Mouse (Mus musculus) stomach, postnatal 0 days (tissue): Measurements from ENCODE around the gene Kirrel3. TPM values are rescaled to one million over a fixed set of nuclear protein-coding genes. Genes with fewer than 3 reads are reported as not detected.

Experiments
- ATAC-seq: fragments of 200-750 bp; cut with Nextera tagmentation; 2 replicates; pipeline ENCODE4 v1.8.0; 2017; ENCODE audit not compliant: low FRiP score, low TSS enrichment
- DNase-seq: peaks from one replicate; pipeline ENCODE4 v3.0.0-alpha.2; 2016; ENCODE audit warnings: low spot score
- H3K27ac ChIP-seq: fragments of 300-500 bp; sonication (generic); replicated peaks from 2 replicates; pipeline ENCODE4 v1.5.1; 2014; ENCODE audit warnings: mild to moderate bottlenecking, control low read depth
- H3K27me3 ChIP-seq: fragments of 300-500 bp; sonication (generic); 2 replicates; pipeline ENCODE4 v1.6.1; 2014; ENCODE audit warnings: low read length; ENCODE audit not compliant: control insufficient read depth, insufficient read depth
- H3K36me3 ChIP-seq: fragments of 300-500 bp; sonication (generic); 2 replicates; pipeline ENCODE4 v1.6.1; 2014; ENCODE audit warnings: low read length, mixed read lengths; ENCODE audit not compliant: control insufficient read depth, insufficient read depth
- H3K4me1 ChIP-seq: fragments of 300-500 bp; sonication (generic); replicated peaks from 2 replicates; pipeline ENCODE4 v1.6.1; 2014; ENCODE audit warnings: antibody characterized with exemption; ENCODE audit not compliant: control insufficient read depth, insufficient read depth
- H3K4me2 ChIP-seq: fragments of 300-500 bp; sonication (generic); replicated peaks from 2 replicates; pipeline ENCODE4 v1.6.1; 2014; ENCODE audit warnings: low read depth, mild to moderate bottlenecking, control low read depth, moderate library complexity
- H3K4me3 ChIP-seq: fragments of 300-500 bp; sonication (generic); 2 replicates; pipeline ENCODE4 v1.5.1; 2014; ENCODE audit warnings: low read depth, low read length, control low read depth
- H3K9ac ChIP-seq: fragments of 300-500 bp; sonication (generic); 2 replicates; pipeline ENCODE4 v1.6.1; 2014; ENCODE audit warnings: mild to moderate bottlenecking, low read length, control low read depth, mixed read lengths
- H3K9me3 ChIP-seq: fragments of 300-500 bp; sonication (generic); 2 replicates; pipeline ENCODE4 v1.6.1; 2016; ENCODE audit warnings: low read length; ENCODE audit not compliant: control insufficient read depth
- CTCF ChIP-seq: IDR thresholded peaks from 2 replicates; pipeline ENCODE4 v1.5.1; 2016; ENCODE audit warnings: antibody characterized with exemption, low read depth, mild to moderate bottlenecking, moderate library complexity
- EP300 ChIP-seq: optimal IDR thresholded peaks from 2 replicates; pipeline ENCODE3; 2016; ENCODE audit warnings: antibody characterized with exemption
- WGBS: fragments of 180-500 bp; shearing (Covaris S2); extraction: QIAGEN DNeasy Blood & Tissue Kit; methylation state at CpG from one replicate; pipeline ENCODE4 v1.1.7; 2014; 5-methylcytosine and 5-hydroxymethylcytosine counted together
- polyA plus RNA-seq: library from polyadenylated mRNA; unstranded; fragments of >200 nt; fragmentation: Nextera tagmentation; extraction: Ambion mirVana; gene quantifications from 2 replicates; pipeline ENCODE4 v1.2.1, GENCODE M21; 2015

Gene Kirrel3
- polyA plus RNA-seq, 1 experiment from 2014 or later: 1.4 TPM

DNA sequence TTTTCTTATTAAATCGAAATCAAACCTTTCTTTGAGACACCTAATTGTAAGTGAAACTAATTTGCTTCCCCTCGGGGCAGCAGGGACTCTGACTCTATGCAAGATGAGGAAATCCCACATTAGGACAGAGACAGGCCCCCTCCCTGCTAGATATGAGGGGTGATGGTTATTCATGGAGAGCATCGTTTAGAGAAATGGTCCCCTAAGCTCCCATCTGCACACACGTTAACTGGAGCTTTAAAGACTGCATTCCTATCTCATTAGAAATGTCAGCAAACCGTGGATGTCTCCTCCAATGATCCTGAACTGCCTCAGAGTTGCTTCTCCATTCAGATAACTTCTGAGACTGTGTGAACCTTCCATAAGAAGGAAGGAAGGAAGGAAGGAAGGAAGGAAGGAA lies 273.2 kb downstream of the Kirrel3 start:
- H3K27ac ChIP-seq: no peak overlapping the region
- ATAC-seq (no peak), DNase-seq (no peak)
- no peaks in the 10 kb centered on the region for H3K9me3 ChIP-seq
- no peak overlapping the region for H3K4me2 ChIP-seq
- no peak overlapping the region for H3K4me3 ChIP-seq
- H3K27me3 ChIP-seq: no peaks in the 10 kb centered on the region
- WGBS: 48% methylated on average over 5 of the region's 5 CpGs
- TF ChIP-seq EP300: no peak
- no peak for TF ChIP-seq CTCF
- no peaks in the 10 kb centered on the region for H3K4me1 ChIP-seq
- no peaks in the 10 kb centered on the region for H3K36me3 ChIP-seq
- no peak overlapping the region for H3K9ac ChIP-seq

GRCm38 (mm10) chr9:34760521-34760920 lies 274.8 kb downstream of the Kirrel3 start:
- no peaks in the 10 kb centered on the region for H3K9me3 ChIP-seq
- H3K4me3 ChIP-seq: no peak overlapping the region
- no peak overlapping the region for H3K4me2 ChIP-seq
- H3K27ac ChIP-seq: no peak overlapping the region
- DNase-seq: no peak
- no peak for ATAC-seq
- TF ChIP-seq CTCF: no peak
- H3K4me1 ChIP-seq: no peaks in the 10 kb centered on the region
- no peaks in the 10 kb centered on the region for H3K27me3 ChIP-seq
- 67% methylated on average over 3 of the region's 3 CpGs for WGBS
- no peak overlapping the region for H3K9ac ChIP-seq
- no peaks in the 10 kb centered on the region for H3K36me3 ChIP-seq

DNA sequence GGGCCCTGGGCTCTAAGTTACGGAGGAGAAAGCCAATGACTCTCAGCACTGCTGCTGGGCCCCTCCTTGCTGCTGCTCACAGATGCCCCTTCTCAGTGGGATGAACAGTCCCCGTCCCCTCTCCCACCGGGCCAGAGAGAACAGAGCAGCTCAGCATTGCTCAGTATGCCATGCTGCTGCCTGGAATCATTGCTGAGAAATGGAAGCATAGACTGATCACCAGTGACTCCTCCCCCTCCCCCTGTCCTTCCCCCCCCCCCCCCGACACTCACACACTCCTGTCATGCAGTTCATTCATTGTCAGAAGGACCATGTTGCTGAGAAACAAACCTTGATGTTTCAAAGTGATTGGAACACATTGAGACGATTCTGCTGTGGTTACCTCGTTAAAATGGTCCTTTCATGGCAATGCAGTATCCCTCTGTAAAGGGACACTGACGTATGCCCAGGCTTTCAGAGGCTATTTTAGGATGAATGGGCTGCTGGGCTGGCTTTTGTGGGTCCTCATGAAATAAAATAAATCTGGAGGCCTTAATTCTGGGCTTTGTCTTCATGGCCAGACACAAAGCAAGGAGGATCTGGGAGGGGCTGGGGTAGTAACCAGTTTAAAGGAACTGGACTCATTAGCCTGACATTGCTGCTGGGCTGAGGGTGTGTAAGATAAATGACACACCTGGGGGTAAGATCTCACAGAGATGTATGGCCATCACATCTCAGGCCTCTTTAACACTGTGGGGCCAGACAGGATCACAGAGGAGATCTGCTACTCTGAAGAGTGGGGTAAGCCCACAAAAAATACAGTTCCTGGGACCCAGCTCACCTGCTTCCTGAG lies 281.3 kb downstream of the Kirrel3 start:
- no peak for DNase-seq

DNA sequence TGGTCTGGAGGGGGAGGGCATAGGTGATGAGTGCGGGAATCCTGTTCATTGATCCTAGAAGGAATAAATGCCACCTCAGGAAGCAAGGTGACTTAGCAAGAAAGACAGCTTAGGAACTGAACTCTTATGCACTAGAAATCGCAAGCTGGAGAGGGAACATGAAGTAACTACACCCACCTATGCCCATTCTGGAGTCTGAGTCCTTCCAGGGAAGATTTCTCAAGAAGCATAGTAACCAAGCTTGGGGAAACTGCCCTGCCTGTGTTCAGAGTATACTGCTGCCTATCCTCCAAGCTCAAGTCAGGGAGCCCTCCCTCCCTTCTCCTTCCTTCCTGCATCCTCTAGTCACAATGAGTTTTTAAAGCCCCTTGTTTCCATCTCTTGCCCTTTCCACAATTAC lies 283.3 kb downstream of the Kirrel3 start:
- no peaks in the 10 kb centered on the region for H3K27me3 ChIP-seq
- ATAC-seq: no peak
- H3K27ac ChIP-seq: no peak overlapping the region
- TF ChIP-seq CTCF: no peak
- TF ChIP-seq EP300: no peak
- H3K4me3 ChIP-seq: no peak overlapping the region
- H3K9me3 ChIP-seq: no peaks in the 10 kb centered on the region
- no peak for DNase-seq
- no peaks in the 10 kb centered on the region for H3K4me1 ChIP-seq
- no peak overlapping the region for H3K4me2 ChIP-seq
- 86% methylated on average over 2 of the region's 2 CpGs for WGBS
- no peaks in the 10 kb centered on the region for H3K36me3 ChIP-seq
- no peak overlapping the region for H3K9ac ChIP-seq

More for the DNA sequence above, 281.3 kb downstream of the Kirrel3 start:
- no peak overlapping the region for H3K27ac ChIP-seq
- H3K9ac ChIP-seq: no peak overlapping the region
- no peak for ATAC-seq
- no peaks in the 10 kb centered on the region for H3K9me3 ChIP-seq
- H3K36me3 ChIP-seq: no peaks in the 10 kb centered on the region
- no peaks in the 10 kb centered on the region for H3K4me1 ChIP-seq
- no peak overlapping the region for H3K4me2 ChIP-seq
- no peak for TF ChIP-seq CTCF
- no peak for TF ChIP-seq EP300
- WGBS: 59% methylated on average over 7 of the region's 7 CpGs
- H3K4me3 ChIP-seq: no peak overlapping the region
- no peaks in the 10 kb centered on the region for H3K27me3 ChIP-seq

DNA sequence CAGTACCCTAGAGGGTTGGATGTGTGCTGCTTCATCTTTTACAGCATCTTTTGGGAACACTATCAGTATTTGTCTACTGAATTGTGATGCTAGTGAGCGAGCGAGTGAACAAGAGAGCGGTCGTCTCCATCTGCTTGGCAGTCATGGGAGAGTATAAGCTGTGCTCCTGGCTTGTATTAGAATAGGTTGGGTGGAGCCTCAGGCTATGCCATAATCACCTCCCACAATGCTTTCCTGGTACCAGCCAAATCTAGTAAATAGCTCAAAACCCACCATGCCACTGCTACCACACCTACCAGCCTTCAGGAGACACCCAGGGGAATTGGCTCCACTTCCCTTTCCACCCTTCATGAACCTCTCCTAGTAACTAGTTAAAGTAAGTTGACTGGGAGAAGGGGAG lies 285.3 kb downstream of the Kirrel3 start:
- DNase-seq: no peak
- no peak overlapping the region for H3K4me2 ChIP-seq
- 92% methylated on average over 4 of the region's 4 CpGs for WGBS
- H3K27me3 ChIP-seq: no peaks in the 10 kb centered on the region
- H3K9ac ChIP-seq: no peak overlapping the region
- ATAC-seq: no peak
- no peaks in the 10 kb centered on the region for H3K36me3 ChIP-seq
- no peaks in the 10 kb centered on the region for H3K9me3 ChIP-seq
- no peaks in the 10 kb centered on the region for H3K4me1 ChIP-seq
- no peak overlapping the region for H3K4me3 ChIP-seq
- no peak for TF ChIP-seq CTCF
- TF ChIP-seq EP300: no peak
- H3K27ac ChIP-seq: no peak overlapping the region

- H3K9ac ChIP-seq: no peak overlapping the region
- H3K4me3 ChIP-seq: no peak overlapping the region
- no peaks in the 10 kb centered on the region for H3K4me1 ChIP-seq
- no peak overlapping the region for H3K4me2 ChIP-seq
- no peak for ATAC-seq
- DNase-seq: no peak
- no peaks in the 10 kb centered on the region for H3K9me3 ChIP-seq
- H3K36me3 ChIP-seq: no peaks in the 10 kb centered on the region
- H3K27ac ChIP-seq: no peak overlapping the region
- no peaks in the 10 kb centered on the region for H3K27me3 ChIP-seq
- no peak for TF ChIP-seq EP300
- no peak for TF ChIP-seq CTCF
Observed at GRCm38 (mm10) chr9:34771401-34771800, 285.7 kb downstream of the Kirrel3 start.
